In genomic region chr2:151967176-151967750, GRCm38 (mm10) we compare ENCODE assay signal across 10 mouse cellular contexts. TPM values are rescaled to one million over a fixed set of nuclear protein-coding genes. Genes with fewer than 3 reads are reported as not detected.
A peak's percentile ranks its signal among the peaks of the same experiment; 100 is the strongest.
DNase-seq lines count a peak whose midpoint lies in the region; ATAC-seq and TF ChIP-seq lines count a peak whose summit lies in the region.
"Had no signal": no experiment of that assay in that cellular context is flagged by ENCODE, and none has a peak within 500 bp of the region (broad histone marks: within the 10 kb centered on the region; RNA-seq: fewer than 3 reads in every experiment).

No protein-coding gene starts in this region.

- no peak overlapping the region for H3K4me3 ChIP-seq in heart, embryonic 13.5 days
- H3K4me3 ChIP-seq in forebrain, embryonic 14.5 days (ENCODE audit: low read depth, low read length) = peak overlapping the region; percentile 2; the same call in 1 of the 2 replicates
- H3K4me3 ChIP-seq in limb, embryonic 14.5 days (replicated peaks; ENCODE audit: low read length) = no peak overlapping the region
- H3K4me3 ChIP-seq: megakaryocyte, embryonic 14.5 days had no signal

- WGBS in heart, embryonic 13.5 days = 42% methylated on average over 9 of the region's 9 CpGs
- 9% methylated on average over 9 of the region's 9 CpGs for WGBS in forebrain, embryonic 14.5 days
- WGBS in limb, embryonic 14.5 days = 15% methylated on average over 9 of the region's 9 CpGs

- peaks cover 56% of the 10 kb centered on the region for H3K4me1 ChIP-seq in heart, embryonic 13.5 days
- peaks cover 57% of the 10 kb centered on the region for H3K4me1 ChIP-seq in forebrain, embryonic 14.5 days (ENCODE audit: control insufficient read depth, insufficient read depth, low read length)
- peaks cover 37% of the 10 kb centered on the region for H3K4me1 ChIP-seq in limb, embryonic 14.5 days (ENCODE audit: control insufficient read depth, insufficient read depth, low read length)

- H3K27me3 ChIP-seq in heart, embryonic 13.5 days (replicated peaks) = peaks cover 31% of the 10 kb centered on the region
- no peaks in the 10 kb centered on the region for H3K27me3 ChIP-seq in forebrain, embryonic 14.5 days (replicated peaks; ENCODE audit: control insufficient read depth, insufficient read depth, low read length)
- no peaks in the 10 kb centered on the region for H3K27me3 ChIP-seq in limb, embryonic 14.5 days (ENCODE audit: control insufficient read depth, insufficient read depth, low read length)
- H3K27me3 ChIP-seq: megakaryocyte, embryonic 14.5 days had no signal

- TF ChIP-seq POLR2A in limb, embryonic 14.5 days (IDR thresholded peaks at IDR 0.05; ENCODE audit: borderline replicate concordance, extremely low read depth, insufficient read depth, insufficient read length) = no peak

- H3K27ac ChIP-seq in heart, embryonic 13.5 days (replicated peaks) = no peak overlapping the region
- peak overlapping the region; percentile 87 for H3K27ac ChIP-seq in forebrain, embryonic 14.5 days (ENCODE audit: low read depth, low read length)
- no peak overlapping the region; the same call in 1 of the 2 replicates for H3K27ac ChIP-seq in limb, embryonic 14.5 days (replicated peaks; ENCODE audit: low read depth, low read length)

- intact Hi-C loops in left cerebral cortex, postnatal 14 days (cut with DNase I) = no loop called here

- no peak for DNase-seq in heart, adult 9 months (ENCODE audit: low spot score in 2 of 2)
- peak; percentile 74 for DNase-seq in forebrain, embryonic 14.5 days (ENCODE audit: low spot score)
- DNase-seq in limb, embryonic 14.5 days (ENCODE audit: low spot score) = peak; percentile 18
- peak; percentile 78 for DNase-seq in retina, embryonic 14.5 days (ENCODE audit: low spot score)
- DNase-seq in lung, postnatal 4 days = no peak
- no peak for DNase-seq in ovary, postnatal 36 days (ENCODE audit: low spot score)
- no peak for DNase-seq in left cerebral cortex, postnatal 14 days (ENCODE audit: low spot score in 2 of 2)
- DNase-seq: right cerebral cortex, postnatal 25 days had no signal

- 0 out of 2 replicates have a peak overlapping the region, but pooled peaks have one; percentile 3 for H3K9ac ChIP-seq in heart, embryonic 13.5 days
- H3K9ac ChIP-seq in forebrain, embryonic 14.5 days (ENCODE audit: low read length) = peak overlapping the region; percentile 60
- 0 out of 2 replicates have a peak overlapping the region, but pooled peaks have one; percentile 9 for H3K9ac ChIP-seq in limb, embryonic 14.5 days (ENCODE audit: low read depth, low read length, severe bottlenecking)

- no peak for ATAC-seq in heart, embryonic 13.5 days (ENCODE audit: extremely low read depth, insufficient number of reproducible peaks, low FRiP score, low TSS enrichment)
- ATAC-seq in forebrain, embryonic 14.5 days = peak; percentile 11
- peak; percentile 18; the same call in 1 of the 2 replicates for ATAC-seq in limb, embryonic 14.5 days (ENCODE audit: low FRiP score, low read depth)

- H3K9me3 ChIP-seq in heart, embryonic 13.5 days = no peaks in the 10 kb centered on the region
- no peaks in the 10 kb centered on the region for H3K9me3 ChIP-seq in forebrain, embryonic 14.5 days (replicated peaks; ENCODE audit: control insufficient read depth, low read length)
- no peaks in the 10 kb centered on the region for H3K9me3 ChIP-seq in limb, embryonic 14.5 days (ENCODE audit: control insufficient read depth, low read length)
- H3K9me3 ChIP-seq: megakaryocyte, embryonic 14.5 days had no signal

- H3K4me2 ChIP-seq in heart, embryonic 13.5 days = no peak overlapping the region
- H3K4me2 ChIP-seq in forebrain, embryonic 14.5 days (ENCODE audit: low read length) = peak overlapping the region; percentile 66
- no peak overlapping the region for H3K4me2 ChIP-seq in limb, embryonic 14.5 days (replicated peaks; ENCODE audit: low read depth, low read length, severe bottlenecking)

- peaks cover 18% of the 10 kb centered on the region for H3K36me3 ChIP-seq in heart, embryonic 13.5 days
- peaks cover 17% of the 10 kb centered on the region; the same call in 1 of the 2 replicates for H3K36me3 ChIP-seq in forebrain, embryonic 14.5 days (ENCODE audit: control insufficient read depth, insufficient read depth, low read length)
- H3K36me3 ChIP-seq in limb, embryonic 14.5 days (ENCODE audit: control insufficient read depth, insufficient read depth, low read length) = peaks cover 15% of the 10 kb centered on the region

RNA-seq across cellular contexts. Expression of gene Fam110a, which starts 12.8 kb away (rescaled TPM):
- 9.3 and 10.2 TPM in 2 replicates for polyA plus RNA-seq in heart, embryonic 13.5 days (2015; fragmentation: Nextera tagmentation; extraction: Ambion mirVana)
- polyA plus RNA-seq in forebrain, embryonic 14.5 days (2014; fragmentation: Nextera tagmentation; extraction: Ambion mirVana) = 64.5 and 68.8 TPM in 2 replicates
- polyA plus RNA-seq in limb, embryonic 14.5 days (2012; rRNA removed) = 14.6 and 19.8 TPM in 2 replicates
- 21.3 and 23.5 TPM in 2 replicates for polyA plus RNA-seq in limb, embryonic 14.5 days (2014; fragmentation: Nextera tagmentation; extraction: Ambion mirVana)
- total RNA-seq in left cerebral cortex, postnatal 14 days (2021) = 1 to 10 TPM; 5.0 to 6.8 TPM

RNA-seq across cellular contexts. Expression of gene Slc52a3, which starts 29.0 kb away (rescaled TPM):
- polyA plus RNA-seq in heart, embryonic 13.5 days (2015; fragmentation: Nextera tagmentation; extraction: Ambion mirVana) = 0.17 and 0.25 TPM in 2 replicates
- polyA plus RNA-seq in forebrain, embryonic 14.5 days (2014; fragmentation: Nextera tagmentation; extraction: Ambion mirVana) = 0.72 and 1.1 TPM in 2 replicates
- 2.7 TPM in 2 replicates for polyA plus RNA-seq in limb, embryonic 14.5 days (2012; rRNA removed)
- polyA plus RNA-seq in limb, embryonic 14.5 days (2014; fragmentation: Nextera tagmentation; extraction: Ambion mirVana) = 3.4 and 3.6 TPM in 2 replicates
- total RNA-seq in left cerebral cortex, postnatal 14 days (2021) = 1 to 10 TPM; 3.8 to 3.9 TPM

RNA-seq across cellular contexts. Expression of gene Angpt4, which starts 56.3 kb away (rescaled TPM):
- polyA plus RNA-seq in heart, embryonic 13.5 days (2015; fragmentation: Nextera tagmentation; extraction: Ambion mirVana) = 0.05 and 0.28 TPM in 2 replicates
- 0.21 TPM in 1 of 2 replicates, not detected in the other for polyA plus RNA-seq in forebrain, embryonic 14.5 days (2014; fragmentation: Nextera tagmentation; extraction: Ambion mirVana)
- polyA plus RNA-seq in limb, embryonic 14.5 days (2012; rRNA removed) = 0.53 and 0.59 TPM in 2 replicates
- polyA plus RNA-seq in limb, embryonic 14.5 days (2014; fragmentation: Nextera tagmentation; extraction: Ambion mirVana) = 0.28 and 0.36 TPM in 2 replicates
- under 1 TPM; 0.20 to 0.23 TPM for total RNA-seq in left cerebral cortex, postnatal 14 days (2021)

Comparison
In these comparisons a context has a peak if more than half of its experiments do, and no peak if none do; other contexts are left out.
1. H3K9ac ChIP-seq: peak in every context shown above with its lines; median percentile 60 in forebrain, embryonic 14.5 days; 9 in limb, embryonic 14.5 days; 3 in heart, embryonic 13.5 days.
2. DNase-seq: peak in forebrain, embryonic 14.5 days (single experiment), limb, embryonic 14.5 days (single experiment) and retina, embryonic 14.5 days (single experiment); none in heart, adult 9 months (0 of 2), lung, postnatal 4 days (0 of 2), ovary, postnatal 36 days (single experiment) and left cerebral cortex, postnatal 14 days (0 of 2).